Mouse (Mus musculus) embryonic facial prominence, embryonic 12.5 days (tissue): ENCODE data around the gene Hnrnpf. TPM values are rescaled to one million over a fixed set of nuclear protein-coding genes. Genes with fewer than 3 reads are reported as not detected.

ENCODE experiments used
- ATAC-seq: fragments of 200-750 bp; cut with Nextera tagmentation; 2 replicates; pipeline ENCODE4 v1.8.0; 2017; ENCODE audit not compliant: insufficient number of reproducible peaks, insufficient read depth, low FRiP score, low TSS enrichment
- H3K27ac ChIP-seq: fragments of 300-500 bp; sonication (generic); 2 replicates; pipeline ENCODE4 v1.5.1; 2016; ENCODE audit warnings: mild to moderate bottlenecking
- H3K27me3 ChIP-seq: fragments of 300-500 bp; sonication (generic); 2 replicates; pipeline ENCODE4 v1.6.1; 2016; ENCODE audit warnings: mild to moderate bottlenecking, moderate library complexity
- H3K36me3 ChIP-seq: fragments of 300-500 bp; sonication (generic); 2 replicates; pipeline ENCODE4 v1.6.1; 2016; ENCODE audit warnings: mild to moderate bottlenecking
- H3K4me1 ChIP-seq: fragments of 300-500 bp; sonication (generic); 2 replicates; pipeline ENCODE4 v1.6.1; 2016
- H3K4me2 ChIP-seq: fragments of 300-500 bp; sonication (generic); replicated peaks from 2 replicates; pipeline ENCODE4 v1.6.1; 2016; ENCODE audit warnings: mild to moderate bottlenecking, moderate library complexity
- H3K4me3 ChIP-seq: fragments of 300-500 bp; sonication (generic); 2 replicates; pipeline ENCODE4 v1.5.1; 2016; ENCODE audit warnings: mild to moderate bottlenecking
- H3K9ac ChIP-seq: fragments of 300-500 bp; sonication (generic); 2 replicates; pipeline ENCODE4 v1.6.1; 2016; ENCODE audit warnings: mild to moderate bottlenecking, moderate library complexity
- H3K9me3 ChIP-seq: fragments of 300-500 bp; sonication (generic); 2 replicates; pipeline ENCODE4 v1.6.1; 2016; ENCODE audit warnings: mild to moderate bottlenecking, moderate library complexity
- WGBS: fragments of 180-500 bp; shearing (Covaris S2); methylation state at CpG from one replicate; pipeline ENCODE4 v1.1.7; 2016; 5-methylcytosine and 5-hydroxymethylcytosine counted together
- microRNA-seq: library from miRNA; unstranded; fragments of <30 nt; microRNA quantifications from one replicate; pipeline ENCODE4, GENCODE M21; 2017
- polyA plus RNA-seq: library from polyadenylated mRNA; unstranded; fragments of >200 nt; fragmentation: Nextera tagmentation; extraction: Ambion mirVana; gene quantifications from 2 replicates; pipeline ENCODE4 v1.2.1, GENCODE M21; 2016

The Hnrnpf gene
- polyA plus RNA-seq, 1 experiment from 2014 or later: 677 TPM

GRCm38 (mm10) chr6:117963201-117963600 is 63.1 kb downstream of the Hnrnpf start:
- WGBS: 83% methylated on average over 3 of the region's 3 CpGs
- ATAC-seq: no peak

GRCm38 (mm10) chr6:117966729-117967128 is 66.6 kb downstream of the Hnrnpf start:
- WGBS: 46% methylated on average over 9 of the region's 9 CpGs
- Histone ChIP-seq H3K4me1 (no peaks in the 10 kb centered on the region), H3K4me3 (no peak overlapping the region), H3K9ac (no peak overlapping the region), H3K27me3 (no peaks in the 10 kb centered on the region), H3K4me2 (no peak overlapping the region), H3K9me3 (no peaks in the 10 kb centered on the region; the same call in 1 of the 2 replicates), H3K36me3 (no peaks in the 10 kb centered on the region), H3K27ac (no peak overlapping the region)
- ATAC-seq: no peak

More at GRCm38 (mm10) chr6:117963201-117963600, 63.1 kb downstream of the Hnrnpf start:
- H3K4me2 ChIP-seq: no peak overlapping the region
- H3K4me1 ChIP-seq: no peaks in the 10 kb centered on the region
- no peaks in the 10 kb centered on the region for H3K36me3 ChIP-seq
- H3K9me3 ChIP-seq: no peaks in the 10 kb centered on the region; the same call in 1 of the 2 replicates
- H3K9ac ChIP-seq: no peak overlapping the region
- no peak overlapping the region for H3K27ac ChIP-seq
- no peak overlapping the region for H3K4me3 ChIP-seq
- no peaks in the 10 kb centered on the region for H3K27me3 ChIP-seq

Small RNA genes within 50 kb of the gene (microRNA-seq; reads per million reads assigned to microRNA genes)
- not detected for gene Gm25535

Other genes starting within 250 kb of the Hnrnpf start
- gene Zfp637, start 59.1 kb upstream of the Hnrnpf start, polyA plus RNA-seq: 175 and 182 TPM in 2 replicates
- gene Zfp239, start 38.2 kb upstream of the Hnrnpf start, polyA plus RNA-seq: 15.7 and 19.2 TPM in 2 replicates
- 2.2 and 3.7 TPM in 2 replicates for gene Fxyd4, start 37.4 kb downstream of the Hnrnpf start, polyA plus RNA-seq
- gene Rasgef1a, start 111.1 kb downstream of the Hnrnpf start, polyA plus RNA-seq: 0.12 and 0.27 TPM in 2 replicates
- gene Csgalnact2, start 238.8 kb downstream of the Hnrnpf start, polyA plus RNA-seq: 12.0 and 14.2 TPM in 2 replicates